Mouse (Mus musculus) heart, adult 2 months (tissue): ENCODE measurements at regions not wholly inside any gene's neighbourhood (a gene's known extent, or its start where the extent isn't known, plus 50 kb on each side); places are given as distances from the start of the nearest gene placed in this dataset.

Experiments
- DNase-seq, 2 experiments: peaks; one replicate each; pipeline ENCODE4 v3.0.0; 2021
- H3K27ac ChIP-seq: fragments of 200-600 bp; 2 replicates; pipeline ENCODE4 v1.8.1; 2022
- H3K27me3 ChIP-seq: fragments of 200-500 bp; 2 replicates; pipeline ENCODE4 v1.6.1; 2012; ENCODE audit warnings: mild to moderate bottlenecking, low read length, inconsistent platforms, mixed read lengths; ENCODE audit not compliant: control insufficient read depth, insufficient read depth
- H3K36me3 ChIP-seq: fragments of 200-500 bp; 2 replicates; pipeline ENCODE4 v1.6.1; 2012; ENCODE audit warnings: low read length, inconsistent platforms; ENCODE audit not compliant: control insufficient read depth, insufficient read depth
- H3K4me1 ChIP-seq: fragments of 200-500 bp; 2 replicates; pipeline ENCODE4 v1.6.1; 2011; ENCODE audit warnings: low read length; ENCODE audit not compliant: control insufficient read depth, insufficient read depth
- H3K4me3 ChIP-seq: fragments of 200-600 bp; 2 replicates; pipeline ENCODE4 v1.8.1; 2022
- H3K79me2 ChIP-seq: fragments of 200-500 bp; replicated peaks from 2 replicates; pipeline ENCODE4 v1.6.1; 2012; ENCODE audit warnings: mild to moderate bottlenecking, inconsistent platforms, low read length, moderate library complexity, mixed read lengths; ENCODE audit not compliant: control insufficient read depth, insufficient read depth
- H3K9ac ChIP-seq: fragments of 200-500 bp; 2 replicates; pipeline ENCODE4 v1.6.1; 2012; ENCODE audit warnings: low read depth, mild to moderate bottlenecking, control low read depth, inconsistent platforms, low read length, mixed read lengths
- CTCF ChIP-seq: fragments of 200-600 bp; IDR thresholded peaks from 2 replicates; pipeline ENCODE4 v1.8.1; 2022; ENCODE audit warnings: antibody characterized with exemption, mild to moderate bottlenecking, moderate library complexity
- EP300 ChIP-seq: fragments of 200-500 bp; IDR thresholded peaks from 2 replicates; pipeline ENCODE4 v1.6.1; 2011; ENCODE audit warnings: low read depth, low read length, control low read depth; ENCODE audit not compliant: insufficient read depth
- POLR2A ChIP-seq: fragments of 200-500 bp; IDR thresholded peaks from 2 replicates; pipeline ENCODE4 v1.6.1; 2011; ENCODE audit warnings: mild to moderate bottlenecking, low read depth, low read length, control low read depth; ENCODE audit not compliant: insufficient read depth
- WGBS: fragments of 180-500 bp; shearing (Covaris S2); methylation state at CpG from one replicate; pipeline ENCODE4 v1.1.7; 2018; 5-methylcytosine and 5-hydroxymethylcytosine counted together
- intact Hi-C: fragments of 180-260 bp; cut with DNase I; formaldehyde crosslinking; loops from one replicate; pipeline ENCODE4 v1.15.1; 2025

GRCm38 (mm10) chr6:66382347-66383010 is 152.7 kb upstream of the Mad2l1 start:
- Histone ChIP-seq H3K4me1 (no peaks in the 10 kb centered on the region), H3K27ac (no peak overlapping the region), H3K9ac (no peak overlapping the region), H3K79me2 (no peaks in the 10 kb centered on the region), H3K4me3 (no peak overlapping the region), H3K27me3 (no peaks in the 10 kb centered on the region), H3K36me3 (no peaks in the 10 kb centered on the region)
- WGBS, result 94% methylated on average over 2 of the region's 2 CpGs
- intact Hi-C loops, result loop anchor here (10.0 kb wide), 1 partner anchor 728 kb away; no protein-coding TSS in a partner anchor
- TF ChIP-seq CTCF (no peak), POLR2A (no peak), EP300 (no peak)
- no peak for DNase-seq

- H3K27ac ChIP-seq, result no peak overlapping the region
- H3K36me3 ChIP-seq, result no peaks in the 10 kb centered on the region
- intact Hi-C loops, result no loop called here
- H3K79me2 ChIP-seq, result no peaks in the 10 kb centered on the region
- 91% methylated on average over 4 of the region's 4 CpGs for WGBS
- no peak for DNase-seq
- no peak overlapping the region for H3K4me3 ChIP-seq
- no peaks in the 10 kb centered on the region for H3K4me1 ChIP-seq
- no peak overlapping the region for H3K9ac ChIP-seq
- TF ChIP-seq EP300 (no peak), POLR2A (no peak), CTCF (no peak)
- H3K27me3 ChIP-seq, result no peaks in the 10 kb centered on the region
Measured at GRCm38 (mm10) chr6:66395147-66395546, 140.0 kb upstream of the Mad2l1 start.

GRCm38 (mm10) chr6:66397411-66397810 is 137.8 kb upstream of the Mad2l1 start:
- TF ChIP-seq CTCF (no peak), EP300 (no peak), POLR2A (no peak)
- Histone ChIP-seq H3K9ac (no peak overlapping the region), H3K4me3 (no peak overlapping the region), H3K27ac (no peak overlapping the region), H3K36me3 (no peaks in the 10 kb centered on the region), H3K27me3 (no peaks in the 10 kb centered on the region), H3K79me2 (no peaks in the 10 kb centered on the region), H3K4me1 (peaks cover 1% of the 10 kb centered on the region)
- 68% methylated on average over 8 of the region's 8 CpGs for WGBS
- intact Hi-C loops, result no loop called here
- no peak for DNase-seq

GRCm38 (mm10) chr6:66398674-66399073 is 136.5 kb upstream of the Mad2l1 start:
- intact Hi-C loops, result no loop called here
- H3K9ac ChIP-seq, result no peak overlapping the region
- H3K27ac ChIP-seq, result no peak overlapping the region
- H3K27me3 ChIP-seq, result no peaks in the 10 kb centered on the region
- no peaks in the 10 kb centered on the region for H3K36me3 ChIP-seq
- H3K4me3 ChIP-seq, result no peak overlapping the region
- peaks cover 1% of the 10 kb centered on the region for H3K4me1 ChIP-seq
- TF ChIP-seq POLR2A (no peak), EP300 (no peak), CTCF (no peak)
- WGBS, result 59% methylated on average over 3 of the region's 3 CpGs
- no peaks in the 10 kb centered on the region for H3K79me2 ChIP-seq
- DNase-seq, result no peak

- no peak overlapping the region for H3K4me3 ChIP-seq
- H3K4me1 ChIP-seq, result peaks cover 1% of the 10 kb centered on the region
- DNase-seq, result no peak
- H3K9ac ChIP-seq, result no peak overlapping the region
- H3K36me3 ChIP-seq, result no peaks in the 10 kb centered on the region
- no peak overlapping the region for H3K27ac ChIP-seq
- no peaks in the 10 kb centered on the region for H3K79me2 ChIP-seq
- intact Hi-C loops, result no loop called here
- no peak for TF ChIP-seq CTCF
- TF ChIP-seq POLR2A, result no peak
- no peak for TF ChIP-seq EP300
- 78% methylated on average over 4 of the region's 4 CpGs for WGBS
- no peaks in the 10 kb centered on the region for H3K27me3 ChIP-seq
Measured at GRCm38 (mm10) chr6:66399091-66399755, 136.0 kb upstream of the Mad2l1 start.

GRCm38 (mm10) chr6:66401468-66401867 is 133.7 kb upstream of the Mad2l1 start:
- Histone ChIP-seq H3K4me3 (no peak overlapping the region), H3K27me3 (no peaks in the 10 kb centered on the region), H3K79me2 (no peaks in the 10 kb centered on the region), H3K9ac (no peak overlapping the region), H3K36me3 (no peaks in the 10 kb centered on the region), H3K27ac (no peak overlapping the region), H3K4me1 (peaks cover 1% of the 10 kb centered on the region)
- no peak for TF ChIP-seq POLR2A
- TF ChIP-seq CTCF, result no peak
- no peak for TF ChIP-seq EP300
- WGBS, result 43% methylated on average over 5 of the region's 5 CpGs
- DNase-seq, result no peak
- intact Hi-C loops, result no loop called here
